Mouse (Mus musculus): Measurements from ENCODE around the gene Plekhg2.

Plekhg2 gene

GRCm38 (mm10) chr7:28383606-28384005 lies 11.2 kb upstream of the Plekhg2 start:
- DNase-seq (ENCODE audit: low read depth, low spot score), result no peak

GRCm38 (mm10) chr7:28382981-28383396 lies 10.6 kb upstream of the Plekhg2 start:
- peak; percentile 87 for DNase-seq (ENCODE audit: low read depth, low spot score)

GRCm38 (mm10) chr7:28382347-28382951 lies 10.1 kb upstream of the Plekhg2 start:
- DNase-seq (ENCODE audit: low read depth, low spot score), result peak; percentile 89

- DNase-seq (ENCODE audit: low read depth, low spot score), result peak; percentile 93
Observed at GRCm38 (mm10) chr7:28381938-28382337, 9.5 kb upstream of the Plekhg2 start.

GRCm38 (mm10) chr7:28381017-28381790 lies 8.8 kb upstream of the Plekhg2 start:
- peak; percentile 94 for DNase-seq (ENCODE audit: low read depth, low spot score)

GRCm38 (mm10) chr7:28380237-28381016 lies 8.0 kb upstream of the Plekhg2 start, which contains the start of gene Zfp36:
Gene Zfp36 (minus strand): TSS chr7:28380253.
- peak; percentile 80 for DNase-seq (ENCODE audit: low read depth, low spot score)

- peak; percentile 97 for DNase-seq (ENCODE audit: low read depth, low spot score)
Observed at GRCm38 (mm10) chr7:28378769-28379651, 6.6 kb upstream of the Plekhg2 start.

GRCm38 (mm10) chr7:28378066-28378690 lies 5.8 kb upstream of the Plekhg2 start:
- peak; percentile 87 for DNase-seq (ENCODE audit: low read depth, low spot score)

GRCm38 (mm10) chr7:28377190-28378065 lies 5.0 kb upstream of the Plekhg2 start:
- peak; percentile 59 for DNase-seq (ENCODE audit: low read depth, low spot score)

- DNase-seq (ENCODE audit: low read depth, low spot score), result peak; percentile 90
Observed at GRCm38 (mm10) chr7:28376011-28376771, 3.8 kb upstream of the Plekhg2 start.

GRCm38 (mm10) chr7:28375176-28375921 lies 3.0 kb upstream of the Plekhg2 start:
- peak; percentile 97 for DNase-seq (ENCODE audit: low read depth, low spot score)

GRCm38 (mm10) chr7:28374647-28375046 lies 2.2 kb upstream of the Plekhg2 start:
- DNase-seq (ENCODE audit: low read depth, low spot score), result no peak

- no peak for DNase-seq (ENCODE audit: low read depth, low spot score)
Observed at GRCm38 (mm10) chr7:28373891-28374495, 1.6 kb upstream of the Plekhg2 start.

GRCm38 (mm10) chr7:28373131-28373581 lies 757 bp upstream of the Plekhg2 start:
- DNase-seq (ENCODE audit: low read depth, low spot score), result peak; percentile 87

GRCm38 (mm10) chr7:28371514-28371989 lies 847 bp downstream of the Plekhg2 start:
- DNase-seq (ENCODE audit: low read depth, low spot score), result peak; percentile 60

- DNase-seq (ENCODE audit: low read depth, low spot score), result no peak
Observed at GRCm38 (mm10) chr7:28370977-28371513, 1.4 kb downstream of the Plekhg2 start.

- no peak for DNase-seq (ENCODE audit: low read depth, low spot score)
Observed at GRCm38 (mm10) chr7:28370051-28370450, 2.3 kb downstream of the Plekhg2 start.
